Mouse (Mus musculus): ENCODE measurements around the gene Ifnlr1. TPM values are rescaled to one million over a fixed set of nuclear protein-coding genes. Genes with fewer than 3 reads are reported as not detected.

The Ifnlr1 gene
- polyA plus RNA-seq, 1 experiment: 0.25 TPM

GRCm38 (mm10) chr4:135733901-135734300, 47.8 kb downstream of the Ifnlr1 start:
- no peak overlapping the region for H3K27ac ChIP-seq (ENCODE audit: insufficient read depth, low read length)
- no peak overlapping the region for H3K4me3 ChIP-seq (ENCODE audit: insufficient read depth, low read length)
- H3K4me1 ChIP-seq (ENCODE audit: control insufficient read depth, insufficient read depth, low read length): no peaks in the 10 kb centered on the region
- no peak for TF ChIP-seq POLR2A (IDR thresholded peaks at IDR 0.05; ENCODE audit: low read depth, low read length)
- TF ChIP-seq CTCF (IDR thresholded peaks at IDR 0.05; ENCODE audit: borderline replicate concordance, insufficient read depth, low read length): no peak

GRCm38 (mm10) chr4:135736903-135737302, 50.8 kb downstream of the Ifnlr1 start:
- Histone ChIP-seq H3K4me3 (ENCODE audit: insufficient read depth, low read length) (no peak overlapping the region), H3K27ac (ENCODE audit: insufficient read depth, low read length) (no peak overlapping the region), H3K4me1 (ENCODE audit: control insufficient read depth, insufficient read depth, low read length) (no peaks in the 10 kb centered on the region)
- TF ChIP-seq CTCF (IDR thresholded peaks at IDR 0.05; ENCODE audit: borderline replicate concordance, insufficient read depth, low read length): no peak
- TF ChIP-seq POLR2A (IDR thresholded peaks at IDR 0.05; ENCODE audit: low read depth, low read length): no peak

GRCm38 (mm10) chr4:135738237-135738636, 52.1 kb downstream of the Ifnlr1 start:
- no peaks in the 10 kb centered on the region for H3K4me1 ChIP-seq (ENCODE audit: control insufficient read depth, insufficient read depth, low read length)
- TF ChIP-seq POLR2A (IDR thresholded peaks at IDR 0.05; ENCODE audit: low read depth, low read length) (no peak), CTCF (IDR thresholded peaks at IDR 0.05; ENCODE audit: borderline replicate concordance, insufficient read depth, low read length) (no peak)
- no peak overlapping the region for H3K4me3 ChIP-seq (ENCODE audit: insufficient read depth, low read length)
- no peak overlapping the region for H3K27ac ChIP-seq (ENCODE audit: insufficient read depth, low read length)

- Histone ChIP-seq H3K4me1 (ENCODE audit: control insufficient read depth, insufficient read depth, low read length) (no peaks in the 10 kb centered on the region), H3K4me3 (ENCODE audit: insufficient read depth, low read length) (no peak overlapping the region), H3K27ac (ENCODE audit: insufficient read depth, low read length) (no peak overlapping the region)
- no peak for TF ChIP-seq POLR2A (IDR thresholded peaks at IDR 0.05; ENCODE audit: low read depth, low read length)
These were observed 53.1 kb downstream of the Ifnlr1 start for GRCm38 (mm10) chr4:135739148-135739547.

- no peaks in the 10 kb centered on the region for H3K4me1 ChIP-seq (ENCODE audit: control insufficient read depth, insufficient read depth, low read length)
These were observed 53.6 kb downstream of the Ifnlr1 start for GRCm38 (mm10) chr4:135739672-135740071.

GRCm38 (mm10) chr4:135743520-135743919, 57.4 kb downstream of the Ifnlr1 start:
- no peak overlapping the region for H3K4me3 ChIP-seq (ENCODE audit: insufficient read depth, low read length)
- no peak for TF ChIP-seq POLR2A (IDR thresholded peaks at IDR 0.05; ENCODE audit: low read depth, low read length)
- TF ChIP-seq CTCF (IDR thresholded peaks at IDR 0.05; ENCODE audit: borderline replicate concordance, insufficient read depth, low read length): no peak
- H3K27ac ChIP-seq (ENCODE audit: insufficient read depth, low read length): no peak overlapping the region
- no peaks in the 10 kb centered on the region for H3K4me1 ChIP-seq (ENCODE audit: control insufficient read depth, insufficient read depth, low read length)

More at GRCm38 (mm10) chr4:135739672-135740071, 53.6 kb downstream of the Ifnlr1 start:
- Histone ChIP-seq H3K27ac (ENCODE audit: insufficient read depth, low read length) (no peak overlapping the region), H3K4me3 (ENCODE audit: insufficient read depth, low read length) (no peak overlapping the region)
- no peak for TF ChIP-seq CTCF (IDR thresholded peaks at IDR 0.05; ENCODE audit: borderline replicate concordance, insufficient read depth, low read length)
- no peak for TF ChIP-seq POLR2A (IDR thresholded peaks at IDR 0.05; ENCODE audit: low read depth, low read length)

GRCm38 (mm10) chr4:135744726-135745448, 58.8 kb downstream of the Ifnlr1 start:
- no peak for TF ChIP-seq POLR2A (IDR thresholded peaks at IDR 0.05; ENCODE audit: low read depth, low read length)
- TF ChIP-seq CTCF (IDR thresholded peaks at IDR 0.05; ENCODE audit: borderline replicate concordance, insufficient read depth, low read length): no peak
- Histone ChIP-seq H3K4me1 (ENCODE audit: control insufficient read depth, insufficient read depth, low read length) (no peaks in the 10 kb centered on the region), H3K4me3 (ENCODE audit: insufficient read depth, low read length) (no peak overlapping the region), H3K27ac (ENCODE audit: insufficient read depth, low read length) (no peak overlapping the region)

- TF ChIP-seq CTCF (IDR thresholded peaks at IDR 0.05; ENCODE audit: borderline replicate concordance, insufficient read depth, low read length) (no peak), POLR2A (IDR thresholded peaks at IDR 0.05; ENCODE audit: low read depth, low read length) (no peak)
- no peaks in the 10 kb centered on the region for H3K4me1 ChIP-seq (ENCODE audit: control insufficient read depth, insufficient read depth, low read length)
- no peak overlapping the region for H3K4me3 ChIP-seq (ENCODE audit: insufficient read depth, low read length)
- no peak overlapping the region for H3K27ac ChIP-seq (ENCODE audit: insufficient read depth, low read length)
These were observed 59.5 kb downstream of the Ifnlr1 start for GRCm38 (mm10) chr4:135745613-135746012.

GRCm38 (mm10) chr4:135750896-135751295, 64.8 kb downstream of the Ifnlr1 start:
- no peak overlapping the region for H3K27ac ChIP-seq (ENCODE audit: insufficient read depth, low read length)
- TF ChIP-seq POLR2A (IDR thresholded peaks at IDR 0.05; ENCODE audit: low read depth, low read length) (no peak), CTCF (IDR thresholded peaks at IDR 0.05; ENCODE audit: borderline replicate concordance, insufficient read depth, low read length) (peak; percentile 11; the same call in 1 of the 2 replicates)
- H3K4me1 ChIP-seq (ENCODE audit: control insufficient read depth, insufficient read depth, low read length): no peaks in the 10 kb centered on the region
- H3K4me3 ChIP-seq (ENCODE audit: insufficient read depth, low read length): no peak overlapping the region

- TF ChIP-seq CTCF (IDR thresholded peaks at IDR 0.05; ENCODE audit: borderline replicate concordance, insufficient read depth, low read length) (no peak), POLR2A (IDR thresholded peaks at IDR 0.05; ENCODE audit: low read depth, low read length) (no peak)
- no peak overlapping the region for H3K4me3 ChIP-seq (ENCODE audit: insufficient read depth, low read length)
- H3K27ac ChIP-seq (ENCODE audit: insufficient read depth, low read length): no peak overlapping the region
- H3K4me1 ChIP-seq (ENCODE audit: control insufficient read depth, insufficient read depth, low read length): no peaks in the 10 kb centered on the region
These were observed 66.2 kb downstream of the Ifnlr1 start for GRCm38 (mm10) chr4:135752106-135752778.
